Mouse (Mus musculus) heart, adult 2 months (tissue): ENCODE measurements at regions not wholly inside any gene's neighbourhood (a gene's known extent, or its start where the extent isn't known, plus 50 kb on each side); places are given as distances from the start of the nearest gene placed in this dataset.

Experiments
- DNase-seq, 2 experiments: peaks; one replicate each; pipeline ENCODE4 v3.0.0; 2021
- H3K27ac ChIP-seq: fragments of 200-600 bp; 2 replicates; pipeline ENCODE4 v1.8.1; 2022
- H3K27me3 ChIP-seq: fragments of 200-500 bp; 2 replicates; pipeline ENCODE4 v1.6.1; 2012; ENCODE audit warnings: mild to moderate bottlenecking, low read length, inconsistent platforms, mixed read lengths; ENCODE audit not compliant: control insufficient read depth, insufficient read depth
- H3K36me3 ChIP-seq: fragments of 200-500 bp; 2 replicates; pipeline ENCODE4 v1.6.1; 2012; ENCODE audit warnings: low read length, inconsistent platforms; ENCODE audit not compliant: control insufficient read depth, insufficient read depth
- H3K4me1 ChIP-seq: fragments of 200-500 bp; 2 replicates; pipeline ENCODE4 v1.6.1; 2011; ENCODE audit warnings: low read length; ENCODE audit not compliant: control insufficient read depth, insufficient read depth
- H3K4me3 ChIP-seq: fragments of 200-600 bp; 2 replicates; pipeline ENCODE4 v1.8.1; 2022
- H3K79me2 ChIP-seq: fragments of 200-500 bp; replicated peaks from 2 replicates; pipeline ENCODE4 v1.6.1; 2012; ENCODE audit warnings: mild to moderate bottlenecking, inconsistent platforms, low read length, moderate library complexity, mixed read lengths; ENCODE audit not compliant: control insufficient read depth, insufficient read depth
- H3K9ac ChIP-seq: fragments of 200-500 bp; 2 replicates; pipeline ENCODE4 v1.6.1; 2012; ENCODE audit warnings: low read depth, mild to moderate bottlenecking, control low read depth, inconsistent platforms, low read length, mixed read lengths
- CTCF ChIP-seq: fragments of 200-600 bp; IDR thresholded peaks from 2 replicates; pipeline ENCODE4 v1.8.1; 2022; ENCODE audit warnings: antibody characterized with exemption, mild to moderate bottlenecking, moderate library complexity
- EP300 ChIP-seq: fragments of 200-500 bp; IDR thresholded peaks from 2 replicates; pipeline ENCODE4 v1.6.1; 2011; ENCODE audit warnings: low read depth, low read length, control low read depth; ENCODE audit not compliant: insufficient read depth
- POLR2A ChIP-seq: fragments of 200-500 bp; IDR thresholded peaks from 2 replicates; pipeline ENCODE4 v1.6.1; 2011; ENCODE audit warnings: mild to moderate bottlenecking, low read depth, low read length, control low read depth; ENCODE audit not compliant: insufficient read depth
- WGBS: fragments of 180-500 bp; shearing (Covaris S2); methylation state at CpG from one replicate; pipeline ENCODE4 v1.1.7; 2018; 5-methylcytosine and 5-hydroxymethylcytosine counted together
- intact Hi-C: fragments of 180-260 bp; cut with DNase I; formaldehyde crosslinking; loops from one replicate; pipeline ENCODE4 v1.15.1; 2025

- WGBS = 86% methylated on average over 11 of the region's 11 CpGs
- intact Hi-C loops = no loop called here
Measured at GRCm38 (mm10) chr3:147183656-147184290, 331.6 kb downstream of the Ttll7 start.

DNA sequence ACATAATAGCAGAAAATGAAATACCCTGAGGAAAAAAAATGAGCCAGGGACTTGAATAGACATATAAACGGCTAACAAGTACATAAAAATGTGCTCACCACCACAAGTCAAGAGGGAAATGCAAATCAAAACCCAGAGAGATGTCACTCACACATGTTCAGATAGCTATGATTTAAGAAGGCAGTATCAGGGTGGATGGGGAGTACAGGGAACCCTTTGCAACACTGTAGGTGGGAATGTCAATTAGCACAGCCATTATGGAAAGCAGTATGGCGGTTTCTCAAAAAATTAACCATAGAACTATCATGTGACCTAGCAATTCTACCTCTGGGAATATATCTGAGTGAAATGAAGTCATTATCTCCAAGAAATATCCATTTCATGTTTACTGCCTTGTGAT, 337.6 kb downstream of the Ttll7 start:
- WGBS = 87% methylated on average over 2 of the region's 2 CpGs
- no peak overlapping the region for H3K4me3 ChIP-seq
- H3K27ac ChIP-seq = no peak overlapping the region
- H3K36me3 ChIP-seq = no peaks in the 10 kb centered on the region
- H3K4me1 ChIP-seq = no peaks in the 10 kb centered on the region
- intact Hi-C loops = no loop called here
- no peak for DNase-seq
- TF ChIP-seq POLR2A (no peak), CTCF (no peak), EP300 (no peak)
- H3K27me3 ChIP-seq = no peaks in the 10 kb centered on the region
- no peak overlapping the region for H3K9ac ChIP-seq
- no peaks in the 10 kb centered on the region for H3K79me2 ChIP-seq

More at GRCm38 (mm10) chr3:147183656-147184290, 331.6 kb downstream of the Ttll7 start:
- no peaks in the 10 kb centered on the region for H3K27me3 ChIP-seq
- H3K4me1 ChIP-seq = no peaks in the 10 kb centered on the region
- TF ChIP-seq EP300 = no peak
- no peak for TF ChIP-seq POLR2A
- no peak for TF ChIP-seq CTCF
- H3K4me3 ChIP-seq = no peak overlapping the region
- H3K36me3 ChIP-seq = no peaks in the 10 kb centered on the region
- H3K9ac ChIP-seq = no peak overlapping the region
- no peaks in the 10 kb centered on the region for H3K79me2 ChIP-seq
- H3K27ac ChIP-seq = no peak overlapping the region
- DNase-seq = no peak

DNA sequence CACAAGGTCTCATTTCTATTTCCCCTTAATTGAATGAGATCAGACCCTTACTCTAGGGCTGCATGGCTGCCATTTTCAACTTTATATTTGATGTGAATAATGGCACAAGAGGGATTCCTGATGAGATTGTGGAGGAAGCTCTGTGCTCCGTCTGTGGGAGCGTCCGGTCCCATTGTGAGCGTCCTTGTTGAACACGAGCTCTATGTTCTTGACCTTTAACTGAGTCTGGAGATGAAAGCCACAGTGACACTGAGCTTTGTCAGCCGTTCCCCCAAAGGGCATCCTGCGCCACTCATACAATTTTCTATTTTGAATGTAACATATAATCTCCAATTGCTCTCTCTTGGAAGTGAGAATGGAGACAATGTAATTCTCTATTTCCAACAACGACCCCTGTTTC, 344.5 kb downstream of the Ttll7 start:
- DNase-seq = no peak
- Histone ChIP-seq H3K4me1 (no peaks in the 10 kb centered on the region), H3K9ac (no peak overlapping the region), H3K4me3 (no peak overlapping the region), H3K27me3 (no peaks in the 10 kb centered on the region), H3K79me2 (no peaks in the 10 kb centered on the region), H3K36me3 (no peaks in the 10 kb centered on the region), H3K27ac (no peak overlapping the region)
- WGBS = 87% methylated on average over 8 of the region's 8 CpGs
- TF ChIP-seq EP300 = no peak
- no peak for TF ChIP-seq POLR2A
- intact Hi-C loops = no loop called here

- Histone ChIP-seq H3K9ac (no peak overlapping the region), H3K27me3 (no peaks in the 10 kb centered on the region), H3K4me3 (no peak overlapping the region), H3K27ac (no peak overlapping the region), H3K79me2 (no peaks in the 10 kb centered on the region), H3K4me1 (no peaks in the 10 kb centered on the region), H3K36me3 (no peaks in the 10 kb centered on the region)
- TF ChIP-seq POLR2A (no peak), EP300 (no peak), CTCF (peak; percentile 71)
- intact Hi-C loops = no loop called here
- DNase-seq = no peak
- 58% methylated on average over 2 of the region's 2 CpGs for WGBS
Measured at GRCm38 (mm10) chr3:147197215-147197614, 345.0 kb downstream of the Ttll7 start.

DNA sequence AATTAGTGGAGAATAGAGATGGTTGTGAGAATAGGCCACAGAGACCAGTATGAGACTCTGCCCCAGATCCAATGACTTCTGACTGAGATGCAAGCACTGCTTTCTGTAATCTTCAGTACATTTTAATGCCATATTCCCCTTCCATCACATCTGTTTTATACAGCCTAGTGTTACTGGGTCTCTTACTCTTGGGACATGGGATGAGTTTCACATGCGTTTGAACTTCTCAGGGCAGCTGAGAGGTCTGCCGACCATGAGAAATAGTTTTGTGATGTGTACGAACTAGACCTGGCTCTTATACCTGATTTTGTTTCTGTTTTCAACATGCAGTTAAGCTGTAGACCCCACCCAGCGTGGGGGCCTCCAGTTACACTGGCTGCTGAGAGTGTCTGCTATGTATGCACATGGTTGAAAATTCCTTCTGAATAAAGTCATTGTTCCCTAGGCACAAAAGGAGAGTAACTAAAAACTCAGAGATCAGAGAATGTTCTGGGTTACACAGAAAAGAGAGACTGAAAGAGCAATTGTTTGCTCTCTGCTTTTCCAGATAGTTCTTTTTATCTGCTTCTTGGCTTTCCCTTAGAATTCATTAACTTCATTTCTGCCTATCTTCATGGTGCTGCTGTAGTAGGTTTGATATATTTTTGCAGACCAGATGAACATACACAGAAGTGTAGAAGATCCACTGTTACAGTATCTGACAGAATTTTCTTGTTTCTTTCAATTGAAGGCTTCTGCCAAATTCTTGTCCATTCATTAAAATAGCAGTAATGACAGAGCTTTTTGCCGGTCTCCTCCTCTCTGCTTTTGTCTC, 359.2 kb downstream of the Ttll7 start:
- H3K27ac ChIP-seq = no peak overlapping the region
- H3K9ac ChIP-seq = no peak overlapping the region
- H3K79me2 ChIP-seq = no peaks in the 10 kb centered on the region
- WGBS = 67% methylated on average over 5 of the region's 5 CpGs
- no peak for DNase-seq
- H3K4me1 ChIP-seq = no peaks in the 10 kb centered on the region
- intact Hi-C loops = no loop called here
- TF ChIP-seq EP300 (no peak), CTCF (no peak), POLR2A (no peak)
- no peak overlapping the region for H3K4me3 ChIP-seq
- no peaks in the 10 kb centered on the region for H3K36me3 ChIP-seq
- no peaks in the 10 kb centered on the region for H3K27me3 ChIP-seq

GRCm38 (mm10) chr3:147228663-147229062, 376.5 kb downstream of the Ttll7 start:
- H3K27ac ChIP-seq = no peak overlapping the region
- no peaks in the 10 kb centered on the region for H3K27me3 ChIP-seq
- no peaks in the 10 kb centered on the region for H3K79me2 ChIP-seq
- H3K4me1 ChIP-seq = no peaks in the 10 kb centered on the region
- 83% methylated on average over 2 of the region's 2 CpGs for WGBS
- H3K36me3 ChIP-seq = no peaks in the 10 kb centered on the region
- TF ChIP-seq CTCF (no peak), POLR2A (no peak), EP300 (no peak)
- H3K4me3 ChIP-seq = no peak overlapping the region
- intact Hi-C loops = no loop called here
- no peak overlapping the region for H3K9ac ChIP-seq
- DNase-seq = no peak
